Comparison of ENCODE assay signal across 21 mouse cellular contexts in genomic region chr1:62987561-62987960, GRCm38 (mm10).
"Had no signal": no experiment of that assay in that cellular context is flagged by ENCODE, and none has a peak within 500 bp of the region (broad histone marks: within the 10 kb centered on the region; RNA-seq: fewer than 3 reads in every experiment).

No protein-coding gene starts in this region.

- H3K9me3 ChIP-seq: limb, embryonic 12.5 days; limb, embryonic 15.5 days; midbrain, embryonic 10.5 days; midbrain, embryonic 13.5 days; neural tube, embryonic 13.5 days; stomach, embryonic 15.5 days had no signal

- H3K36me3 ChIP-seq: limb, embryonic 12.5 days; limb, embryonic 15.5 days; midbrain, embryonic 10.5 days; midbrain, embryonic 13.5 days; neural tube, embryonic 13.5 days; stomach, embryonic 15.5 days had no signal

- H3K27me3 ChIP-seq: limb, embryonic 12.5 days; limb, embryonic 15.5 days; neural tube, embryonic 13.5 days; stomach, embryonic 15.5 days had no signal

- H3K4me3 ChIP-seq: layer of hippocampus, adult 2 months; limb, embryonic 12.5 days; limb, embryonic 15.5 days; midbrain, embryonic 10.5 days; midbrain, embryonic 13.5 days; myocyte; neural tube, embryonic 13.5 days; stomach, embryonic 15.5 days had no signal

- H3K4me1 ChIP-seq: limb, embryonic 12.5 days; limb, embryonic 15.5 days; neural tube, embryonic 13.5 days; stomach, embryonic 15.5 days had no signal

- H3K27ac ChIP-seq: kidney, postnatal 0 days; layer of hippocampus, adult 2 months; limb, embryonic 12.5 days; limb, embryonic 15.5 days; liver, embryonic 14.5 days; midbrain, embryonic 10.5 days; midbrain, embryonic 13.5 days; neural tube, embryonic 13.5 days; stomach, embryonic 15.5 days had no signal

- DNase-seq: kidney, postnatal 25 days; layer of hippocampus, adult 9-11 months; left cerebral cortex, postnatal 4 days; liver, postnatal 0 days; lung, embryonic 14.5 days; lung, postnatal 36 days; retina, postnatal 1 day; right cerebral cortex, postnatal 25 days; spleen, adult 18-20 months; thymus, adult 18-20 months; thymus, postnatal 4 days had no signal
